ENCODE assay signal across 8 mouse cellular contexts in genomic region chr12:98734880-98735801, GRCm38 (mm10). TPM values are rescaled to one million over a fixed set of nuclear protein-coding genes. Genes with fewer than 3 reads are reported as not detected.
DNase-seq lines count a peak whose midpoint lies in the region; ATAC-seq and TF ChIP-seq lines count a peak whose summit lies in the region.

No protein-coding gene starts in this region.

- peak overlapping the region; percentile 62 for H3K4me3 ChIP-seq in lung, embryonic 14.5 days (ENCODE audit: low read depth, low read length)
- H3K4me3 ChIP-seq in embryonic facial prominence, embryonic 11.5 days (ENCODE audit: low read depth, low read length): peak overlapping the region; percentile 53
- H3K4me3 ChIP-seq in limb, embryonic 11.5 days (ENCODE audit: low read depth, low read length): peak overlapping the region; percentile 49
- H3K4me3 ChIP-seq in neural tube, embryonic 14.5 days (ENCODE audit: low read depth, low read length): peak overlapping the region; percentile 58

- TF ChIP-seq CTCF in lung, embryonic 14.5 days (IDR thresholded peaks at IDR 0.05; ENCODE audit: low read depth): no peak

- peak overlapping the region; percentile 66 for H3K9ac ChIP-seq in lung, embryonic 14.5 days
- peak overlapping the region; percentile 60 for H3K9ac ChIP-seq in embryonic facial prominence, embryonic 11.5 days (replicated peaks; ENCODE audit: low read length)
- peak overlapping the region; percentile 32 for H3K9ac ChIP-seq in limb, embryonic 11.5 days (ENCODE audit: low read length)
- H3K9ac ChIP-seq in neural tube, embryonic 14.5 days (replicated peaks; ENCODE audit: low read depth, low read length): peak overlapping the region; percentile 68

- H3K4me2 ChIP-seq in lung, embryonic 14.5 days: peak overlapping the region; percentile 81
- H3K4me2 ChIP-seq in embryonic facial prominence, embryonic 11.5 days (ENCODE audit: low read depth, low read length): peak overlapping the region; percentile 74
- peak overlapping the region; percentile 54 for H3K4me2 ChIP-seq in limb, embryonic 11.5 days (ENCODE audit: low read depth, severe bottlenecking)
- H3K4me2 ChIP-seq in neural tube, embryonic 14.5 days (ENCODE audit: low read depth, low read length): peak overlapping the region; percentile 88

- no peaks in the 10 kb centered on the region for H3K9me3 ChIP-seq in lung, embryonic 14.5 days (ENCODE audit: low read depth, low read length)
- H3K9me3 ChIP-seq in embryonic facial prominence, embryonic 11.5 days (replicated peaks; ENCODE audit: control insufficient read depth, low read length): no peaks in the 10 kb centered on the region
- H3K9me3 ChIP-seq in limb, embryonic 11.5 days (ENCODE audit: control insufficient read depth, low read length): no peaks in the 10 kb centered on the region
- H3K9me3 ChIP-seq in neural tube, embryonic 14.5 days (ENCODE audit: control insufficient read depth, low read length): no peaks in the 10 kb centered on the region

- ATAC-seq in lung, embryonic 14.5 days (ENCODE audit: insufficient read depth): peak; percentile 3
- no peak; the same call in 1 of the 2 replicates for ATAC-seq in embryonic facial prominence, embryonic 11.5 days (replicated peaks; ENCODE audit: insufficient number of reproducible peaks, low FRiP score, low TSS enrichment, low read depth)
- 0 out of 2 replicates have a peak, but pooled peaks have one; percentile 1 for ATAC-seq in limb, embryonic 11.5 days (ENCODE audit: insufficient number of reproducible peaks, low FRiP score, low TSS enrichment, low read depth)
- ATAC-seq in neural tube, embryonic 14.5 days (ENCODE audit: low read depth): peak; percentile 10; the same call in 1 of the 2 replicates

- H3K27ac ChIP-seq in lung, embryonic 14.5 days (ENCODE audit: low read depth): peak overlapping the region; percentile 66
- H3K27ac ChIP-seq in embryonic facial prominence, embryonic 11.5 days (replicated peaks; ENCODE audit: low read depth, low read length): no peak overlapping the region
- no peak overlapping the region for H3K27ac ChIP-seq in limb, embryonic 11.5 days (replicated peaks; ENCODE audit: low read depth, low read length)
- H3K27ac ChIP-seq in neural tube, embryonic 14.5 days (ENCODE audit: low read depth, low read length): peak overlapping the region; percentile 48; the same call in 1 of the 2 replicates

- peak; percentile 40 for DNase-seq in lung, embryonic 14.5 days
- DNase-seq in lung, postnatal 36 days: no peak
- peak; percentile 30 for DNase-seq in embryonic facial prominence, embryonic 11.5 days (ENCODE audit: low spot score)
- DNase-seq in limb, embryonic 11.5 days (ENCODE audit: low spot score): no peak
- DNase-seq in ovary, postnatal 36 days (ENCODE audit: low spot score): no peak
- no peak for DNase-seq in lung, postnatal 14 days
- no peak for DNase-seq in cerebellum, postnatal 10 days

- H3K36me3 ChIP-seq in lung, embryonic 14.5 days (ENCODE audit: insufficient read depth): peaks cover 7% of the 10 kb centered on the region; the same call in 1 of the 2 replicates
- H3K36me3 ChIP-seq in embryonic facial prominence, embryonic 11.5 days (replicated peaks; ENCODE audit: control insufficient read depth, insufficient read depth, low read depth, low read length): no peaks in the 10 kb centered on the region
- H3K36me3 ChIP-seq in limb, embryonic 11.5 days (ENCODE audit: control insufficient read depth, insufficient read depth, low read length): no peaks in the 10 kb centered on the region
- H3K36me3 ChIP-seq in neural tube, embryonic 14.5 days (ENCODE audit: control insufficient read depth, insufficient read depth, low read length): no peaks in the 10 kb centered on the region

- H3K27me3 ChIP-seq in lung, embryonic 14.5 days (ENCODE audit: insufficient read depth, low read length): no peaks in the 10 kb centered on the region
- H3K27me3 ChIP-seq in embryonic facial prominence, embryonic 11.5 days (ENCODE audit: control insufficient read depth, insufficient read depth, low read length): no peaks in the 10 kb centered on the region
- H3K27me3 ChIP-seq in limb, embryonic 11.5 days (ENCODE audit: control insufficient read depth, insufficient read depth, low read length): peaks cover 8% of the 10 kb centered on the region
- H3K27me3 ChIP-seq in neural tube, embryonic 14.5 days (ENCODE audit: control insufficient read depth, insufficient read depth, low read length): no peaks in the 10 kb centered on the region; the same call in 1 of the 2 replicates

- 9% methylated on average over 22 of the region's 22 CpGs for WGBS in lung, embryonic 14.5 days
- 10% methylated on average over 22 of the region's 22 CpGs for WGBS in embryonic facial prominence, embryonic 11.5 days
- WGBS in limb, embryonic 11.5 days: 14% methylated on average over 22 of the region's 22 CpGs
- WGBS in neural tube, embryonic 14.5 days: 8% methylated on average over 22 of the region's 22 CpGs

- peaks cover 17% of the 10 kb centered on the region for H3K4me1 ChIP-seq in lung, embryonic 14.5 days (ENCODE audit: insufficient read depth)
- H3K4me1 ChIP-seq in embryonic facial prominence, embryonic 11.5 days (ENCODE audit: control insufficient read depth, insufficient read depth, low read length): no peaks in the 10 kb centered on the region; the same call in 1 of the 2 replicates
- H3K4me1 ChIP-seq in limb, embryonic 11.5 days (ENCODE audit: control insufficient read depth, insufficient read depth, low read length): peaks cover 12% of the 10 kb centered on the region
- peaks cover 21% of the 10 kb centered on the region for H3K4me1 ChIP-seq in neural tube, embryonic 14.5 days (ENCODE audit: control insufficient read depth, insufficient read depth, low read length)

RNA-seq across cellular contexts. Expression of gene Ptpn21, which starts 2.1 kb away (rescaled TPM):
- 13.4 and 14.5 TPM in 2 replicates for polyA plus RNA-seq in lung, embryonic 14.5 days (2014; fragmentation: Nextera tagmentation; extraction: Ambion mirVana)
- polyA plus RNA-seq in embryonic facial prominence, embryonic 11.5 days (2014; fragmentation: Nextera tagmentation; extraction: Ambion mirVana): 5.3 TPM in 2 replicates
- polyA plus RNA-seq in limb, embryonic 11.5 days (2014; fragmentation: Nextera tagmentation; extraction: Ambion mirVana): 6.2 and 6.5 TPM in 2 replicates
- polyA plus RNA-seq in neural tube, embryonic 14.5 days (2014; fragmentation: Nextera tagmentation; extraction: Ambion mirVana): 4.2 and 4.7 TPM in 2 replicates

RNA-seq across cellular contexts. Expression of gene Zc3h14, which starts 11.6 kb away (rescaled TPM):
- polyA plus RNA-seq in lung, embryonic 14.5 days (2014; fragmentation: Nextera tagmentation; extraction: Ambion mirVana): 154 and 155 TPM in 2 replicates
- polyA plus RNA-seq in embryonic facial prominence, embryonic 11.5 days (2014; fragmentation: Nextera tagmentation; extraction: Ambion mirVana): 174 and 182 TPM in 2 replicates
- polyA plus RNA-seq in limb, embryonic 11.5 days (2014; fragmentation: Nextera tagmentation; extraction: Ambion mirVana): 158 and 170 TPM in 2 replicates
- 126 and 137 TPM in 2 replicates for polyA plus RNA-seq in neural tube, embryonic 14.5 days (2014; fragmentation: Nextera tagmentation; extraction: Ambion mirVana)

Comparison
In these comparisons a context has a peak if more than half of its experiments do, and no peak if none do; other contexts are left out.
1. DNase-seq: peak in lung, embryonic 14.5 days (single experiment) and embryonic facial prominence, embryonic 11.5 days (single experiment); none in lung, postnatal 36 days (single experiment), limb, embryonic 11.5 days (single experiment), ovary, postnatal 36 days (single experiment), lung, postnatal 14 days (single experiment) and cerebellum, postnatal 10 days (0 of 2).
2. H3K27ac ChIP-seq: peak in lung, embryonic 14.5 days (single experiment) and neural tube, embryonic 14.5 days (single experiment); none in embryonic facial prominence, embryonic 11.5 days (single experiment) and limb, embryonic 11.5 days (single experiment).
3. Peak in every context shown above with its lines, with median percentiles within 50 percentile points of each other: H3K4me2 ChIP-seq, H3K4me3 ChIP-seq and H3K9ac ChIP-seq.